Mouse (Mus musculus): ENCODE measurements around the gene Grxcr1. TPM values are rescaled to one million over a fixed set of nuclear protein-coding genes. Genes with fewer than 3 reads are reported as not detected.

The Grxcr1 gene
- total RNA-seq, 2 experiments from 2014 or later = not detected

- no peak for DNase-seq (ENCODE audit: low spot score)
- intact Hi-C loops (cut with DNase I) = no loop called here
Observed at GRCm38 (mm10) chr5:68086535-68087098, 55.0 kb downstream of the Grxcr1 start.

- no peak for DNase-seq (ENCODE audit: low spot score)
- intact Hi-C loops (cut with DNase I) = no loop called here
Observed at GRCm38 (mm10) chr5:68087174-68087573, 55.5 kb downstream of the Grxcr1 start.

- DNase-seq (ENCODE audit: low spot score) = no peak
- intact Hi-C loops (cut with DNase I) = no loop called here
Observed at GRCm38 (mm10) chr5:68093085-68093484, 61.5 kb downstream of the Grxcr1 start.

- no peak for DNase-seq (ENCODE audit: low spot score)
- intact Hi-C loops (cut with DNase I) = no loop called here
Observed at GRCm38 (mm10) chr5:68097665-68098624, 66.3 kb downstream of the Grxcr1 start.

- intact Hi-C loops (cut with DNase I) = loop anchor here (10.0 kb wide), 1 partner anchor 358 kb away; no protein-coding TSS in a partner anchor
Observed at GRCm38 (mm10) chr5:68112430-68113036, 80.9 kb downstream of the Grxcr1 start.

GRCm38 (mm10) chr5:68120880-68121279 is 89.2 kb downstream of the Grxcr1 start:
- intact Hi-C loops (cut with DNase I) = no loop called here
- no peak for DNase-seq (ENCODE audit: low spot score)

More at GRCm38 (mm10) chr5:68112430-68113036, 80.9 kb downstream of the Grxcr1 start:
- DNase-seq (ENCODE audit: low spot score) = no peak

GRCm38 (mm10) chr5:68122883-68123282 is 91.2 kb downstream of the Grxcr1 start:
- intact Hi-C loops (cut with DNase I) = no loop called here
- no peak for DNase-seq (ENCODE audit: low spot score)

GRCm38 (mm10) chr5:68125478-68125877 is 93.8 kb downstream of the Grxcr1 start:
- no peak for DNase-seq (ENCODE audit: low spot score)
- intact Hi-C loops (cut with DNase I) = no loop called here

- intact Hi-C loops (cut with DNase I) = no loop called here
Observed at GRCm38 (mm10) chr5:68128421-68128820, 96.8 kb downstream of the Grxcr1 start.

GRCm38 (mm10) chr5:68128821-68129608 is 97.4 kb downstream of the Grxcr1 start:
- DNase-seq (ENCODE audit: low spot score) = no peak
- intact Hi-C loops (cut with DNase I) = no loop called here

More at GRCm38 (mm10) chr5:68128421-68128820, 96.8 kb downstream of the Grxcr1 start:
- DNase-seq (ENCODE audit: low spot score) = no peak

GRCm38 (mm10) chr5:68146818-68147217 is 115.2 kb downstream of the Grxcr1 start:
- intact Hi-C loops (cut with DNase I) = no loop called here
- no peak for DNase-seq (ENCODE audit: low spot score)

- no peak for DNase-seq (ENCODE audit: low spot score)
- intact Hi-C loops (cut with DNase I) = no loop called here
Observed at GRCm38 (mm10) chr5:68149946-68150345, 118.3 kb downstream of the Grxcr1 start.

- intact Hi-C loops (cut with DNase I) = no loop called here
- DNase-seq (ENCODE audit: low spot score) = no peak
Observed at GRCm38 (mm10) chr5:68150347-68151043, 118.9 kb downstream of the Grxcr1 start.

GRCm38 (mm10) chr5:68162503-68162902 is 130.9 kb downstream of the Grxcr1 start:
- intact Hi-C loops (cut with DNase I) = no loop called here

GRCm38 (mm10) chr5:68165954-68166353 is 134.3 kb downstream of the Grxcr1 start:
- intact Hi-C loops (cut with DNase I) = no loop called here
- DNase-seq (ENCODE audit: low spot score) = no peak

More at GRCm38 (mm10) chr5:68162503-68162902, 130.9 kb downstream of the Grxcr1 start:
- no peak for DNase-seq (ENCODE audit: low spot score)

All from heart, postnatal 25 days (tissue).